Mouse (Mus musculus): ENCODE data around the gene Garnl3. TPM values are rescaled to one million over a fixed set of nuclear protein-coding genes. Genes with fewer than 3 reads are reported as not detected.

Gene Garnl3
- total and polyA plus RNA-seq, 2 experiments from 2014 or later = 49.8 to 114 TPM

DNA sequence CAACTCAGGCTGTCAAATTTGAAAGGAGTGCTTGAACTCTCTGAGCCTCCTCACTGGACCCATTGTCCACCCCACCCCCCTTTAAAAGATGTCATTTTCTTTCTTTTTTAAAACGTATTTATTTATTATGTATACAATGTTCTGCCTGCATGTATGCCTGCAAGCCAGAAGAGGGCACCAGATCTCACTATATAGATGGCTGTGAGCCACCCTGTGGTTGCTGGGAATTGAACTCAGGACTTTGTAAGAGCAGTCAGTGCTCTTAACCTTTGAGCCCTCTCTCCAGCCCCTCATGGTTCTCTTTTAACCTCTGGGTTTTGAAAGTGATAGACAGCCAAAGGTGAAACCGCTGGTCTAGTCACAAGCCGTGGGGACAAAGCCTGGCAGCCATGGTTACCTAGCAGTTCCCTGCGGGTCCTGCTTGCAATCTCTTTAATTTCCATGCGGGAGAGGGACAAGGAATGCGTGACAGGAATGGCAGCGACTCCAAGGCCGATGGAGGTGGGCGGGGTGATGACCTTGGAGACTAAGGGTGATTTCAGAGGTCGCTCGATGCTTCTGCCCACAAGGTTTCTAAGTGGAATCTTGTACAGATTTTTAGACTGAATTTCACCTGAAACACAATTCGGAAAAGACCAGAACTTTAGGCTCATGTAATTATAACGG is 141.2 kb downstream of the Garnl3 start:
- Histone ChIP-seq H3K27ac (ENCODE audit: low read depth, low read length) (no peak overlapping the region), H3K4me3 (ENCODE audit: low read depth, low read length) (no peak overlapping the region), H3K27me3 (ENCODE audit: insufficient read depth, low read length) (no peaks in the 10 kb centered on the region), H3K9ac (no peak overlapping the region), H3K4me2 (ENCODE audit: low read depth) (no peak overlapping the region), H3K4me1 (ENCODE audit: insufficient read depth) (no peaks in the 10 kb centered on the region), H3K36me3 (ENCODE audit: insufficient read depth) (peaks cover 26% of the 10 kb centered on the region; the same call in 1 of the 2 replicates), H3K9me3 (ENCODE audit: low read length) (no peaks in the 10 kb centered on the region)
- WGBS = 64% methylated on average over 13 of the region's 13 CpGs
- TF ChIP-seq CTCF (IDR thresholded peaks at IDR 0.05; ENCODE audit: low read depth) = peak; percentile 66
- DNase-seq (no peak), ATAC-seq (no peak)

DNA sequence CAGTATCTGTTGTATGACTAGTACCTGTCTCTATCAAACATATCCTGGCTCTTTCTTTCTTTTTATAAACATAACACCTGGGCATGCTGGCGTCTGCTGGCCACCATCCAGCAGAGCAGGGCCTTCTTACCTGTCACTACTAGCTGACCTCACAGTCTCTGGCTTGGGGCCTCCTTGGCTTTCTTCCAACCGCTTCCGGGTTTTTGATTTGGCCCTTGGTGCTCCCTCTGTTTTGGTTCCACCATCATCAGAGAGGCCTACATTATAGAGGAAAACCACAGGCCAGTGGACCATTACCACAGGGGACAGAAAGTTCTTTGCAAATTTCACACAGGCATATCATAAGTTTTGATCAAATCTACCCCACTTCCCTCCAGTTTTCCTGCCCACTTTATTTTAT is 142.1 kb downstream of the Garnl3 start:
- no peak for TF ChIP-seq CTCF (IDR thresholded peaks at IDR 0.05; ENCODE audit: low read depth)
- no peak overlapping the region for H3K9ac ChIP-seq
- no peak for ATAC-seq
- no peak for DNase-seq
- 63% methylated on average over 3 of the region's 3 CpGs for WGBS
- no peaks in the 10 kb centered on the region for H3K27me3 ChIP-seq (ENCODE audit: insufficient read depth, low read length)
- no peak overlapping the region for H3K4me3 ChIP-seq (ENCODE audit: low read depth, low read length)
- no peak overlapping the region for H3K27ac ChIP-seq (ENCODE audit: low read depth, low read length)
- no peaks in the 10 kb centered on the region for H3K9me3 ChIP-seq (ENCODE audit: low read length)
- H3K4me1 ChIP-seq (ENCODE audit: insufficient read depth) = no peaks in the 10 kb centered on the region
- peaks cover 20% of the 10 kb centered on the region; the same call in 1 of the 2 replicates for H3K36me3 ChIP-seq (ENCODE audit: insufficient read depth)
- no peak overlapping the region for H3K4me2 ChIP-seq (ENCODE audit: low read depth)

DNA sequence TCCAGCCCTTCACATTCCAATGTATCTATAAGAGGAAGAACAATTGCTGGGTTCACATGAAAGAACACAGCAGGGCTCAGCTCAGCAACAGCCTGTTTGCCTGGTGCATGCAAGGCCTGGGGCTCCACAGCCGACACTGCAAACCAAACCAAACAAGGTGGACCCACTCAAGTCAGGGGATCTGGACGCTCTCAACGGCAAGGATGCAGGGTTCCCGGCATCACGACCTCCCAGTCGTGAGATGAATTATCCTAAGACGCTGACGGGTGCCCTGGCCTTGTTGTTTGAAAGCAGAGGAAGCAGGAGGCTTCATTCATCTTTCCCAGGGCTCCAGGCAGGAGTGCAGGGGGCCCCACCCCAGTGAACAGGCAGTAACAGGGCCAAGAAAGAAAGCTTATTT is 145.6 kb downstream of the Garnl3 start:
- DNase-seq (no peak), ATAC-seq (no peak)
- no peak for TF ChIP-seq CTCF (IDR thresholded peaks at IDR 0.05; ENCODE audit: low read depth)
- Histone ChIP-seq H3K4me1 (ENCODE audit: insufficient read depth) (peaks cover 2% of the 10 kb centered on the region), H3K36me3 (ENCODE audit: insufficient read depth) (peaks cover 10% of the 10 kb centered on the region; the same call in 1 of the 2 replicates), H3K27ac (ENCODE audit: low read depth, low read length) (no peak overlapping the region), H3K4me2 (ENCODE audit: low read depth) (no peak overlapping the region), H3K9me3 (ENCODE audit: low read length) (no peaks in the 10 kb centered on the region), H3K27me3 (ENCODE audit: insufficient read depth, low read length) (no peaks in the 10 kb centered on the region), H3K4me3 (ENCODE audit: low read depth, low read length) (no peak overlapping the region), H3K9ac (no peak overlapping the region)
- 68% methylated on average over 8 of the region's 8 CpGs for WGBS

DNA sequence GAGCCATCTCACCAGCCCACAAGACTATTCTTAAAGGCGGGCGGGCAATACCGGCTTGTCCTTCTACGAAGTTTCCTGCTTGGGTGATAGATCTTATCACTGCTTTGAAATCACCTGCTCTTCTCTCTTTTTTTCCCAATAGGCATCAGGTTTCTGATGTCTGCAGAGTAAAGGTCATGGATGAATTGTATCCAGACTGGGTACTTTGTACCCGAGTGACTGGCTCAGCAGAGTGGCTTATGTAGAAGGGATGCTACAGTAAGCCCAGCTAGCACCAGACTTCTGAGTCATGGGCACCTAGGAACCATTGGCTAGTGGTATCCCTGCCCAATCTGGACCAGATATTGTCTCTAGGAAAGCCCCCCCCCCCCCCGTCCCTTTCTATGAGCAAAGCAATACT is 147.8 kb downstream of the Garnl3 start:
- no peak for TF ChIP-seq CTCF (IDR thresholded peaks at IDR 0.05; ENCODE audit: low read depth)
- WGBS = 61% methylated on average over 6 of the region's 6 CpGs
- no peak overlapping the region for H3K4me2 ChIP-seq (ENCODE audit: low read depth)
- H3K27ac ChIP-seq (ENCODE audit: low read depth, low read length) = no peak overlapping the region
- no peaks in the 10 kb centered on the region for H3K9me3 ChIP-seq (ENCODE audit: low read length)
- H3K27me3 ChIP-seq (ENCODE audit: insufficient read depth, low read length) = no peaks in the 10 kb centered on the region
- peaks cover 4% of the 10 kb centered on the region; the same call in 1 of the 2 replicates for H3K36me3 ChIP-seq (ENCODE audit: insufficient read depth)
- H3K4me3 ChIP-seq (ENCODE audit: low read depth, low read length) = no peak overlapping the region
- peaks cover 8% of the 10 kb centered on the region for H3K4me1 ChIP-seq (ENCODE audit: insufficient read depth)
- no peak overlapping the region for H3K9ac ChIP-seq
- ATAC-seq (no peak), DNase-seq (no peak)

DNA sequence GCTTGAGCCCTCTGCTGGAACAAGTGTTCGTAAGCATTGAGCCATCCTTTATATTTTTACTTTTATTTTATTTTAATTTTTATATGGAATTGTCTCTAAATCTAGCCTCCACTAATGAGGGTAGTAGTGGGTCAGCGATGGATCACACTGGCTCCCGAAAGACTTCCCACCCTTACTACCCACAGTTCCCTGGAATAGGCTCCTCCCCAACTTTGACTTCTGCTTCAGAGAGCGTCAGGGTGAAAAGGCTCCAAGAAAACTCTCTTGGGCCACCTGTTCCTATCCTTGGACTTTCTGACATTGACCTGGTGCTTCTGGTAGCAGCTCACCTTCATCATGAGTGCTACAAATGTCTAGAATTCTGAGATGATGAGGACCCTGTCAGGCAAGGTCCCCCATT is 148.8 kb downstream of the Garnl3 start:
- no peak for TF ChIP-seq CTCF (IDR thresholded peaks at IDR 0.05; ENCODE audit: low read depth)
- no peak overlapping the region for H3K27ac ChIP-seq (ENCODE audit: low read depth, low read length)
- H3K9ac ChIP-seq = no peak overlapping the region
- peak overlapping the region; percentile 79 for H3K4me3 ChIP-seq (ENCODE audit: low read depth, low read length)
- H3K4me2 ChIP-seq (ENCODE audit: low read depth) = peak overlapping the region; percentile 96
- H3K9me3 ChIP-seq (ENCODE audit: low read length) = no peaks in the 10 kb centered on the region
- no peak for ATAC-seq
- peaks cover 4% of the 10 kb centered on the region; the same call in 1 of the 2 replicates for H3K36me3 ChIP-seq (ENCODE audit: insufficient read depth)
- WGBS = 4% methylated on average over 4 of the region's 4 CpGs
- H3K27me3 ChIP-seq (ENCODE audit: insufficient read depth, low read length) = no peaks in the 10 kb centered on the region
- no peak for DNase-seq
- H3K4me1 ChIP-seq (ENCODE audit: insufficient read depth) = peaks cover 8% of the 10 kb centered on the region

DNA sequence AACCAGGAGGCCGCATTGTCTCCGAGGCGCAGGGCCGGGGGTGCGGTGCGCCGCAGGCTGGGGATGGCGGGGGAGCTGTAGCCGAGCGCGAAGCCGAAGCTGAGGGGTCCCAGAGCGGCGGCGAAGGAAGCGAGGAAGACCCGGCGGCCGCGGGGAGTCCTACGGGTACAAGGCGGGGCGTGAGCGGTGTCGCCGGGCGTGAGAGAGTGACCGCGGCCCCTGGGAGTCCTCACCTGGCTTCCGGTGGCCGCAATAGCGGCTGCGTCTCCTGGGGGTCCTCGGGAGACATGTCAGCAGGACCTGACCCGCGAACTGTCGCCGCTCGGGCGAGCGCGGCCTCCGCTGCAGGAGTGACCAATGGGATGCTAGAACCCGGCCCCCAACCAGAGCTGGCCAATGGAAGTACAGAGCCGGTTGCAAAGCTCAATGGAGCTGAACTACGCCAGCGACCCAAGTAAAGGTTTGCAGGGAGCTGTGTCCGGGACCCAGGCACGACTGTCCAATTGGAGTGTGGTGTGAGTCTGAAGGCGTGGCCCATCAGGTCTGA is 149.7 kb downstream of the Garnl3 start, which contains the start of gene Slc2a8:
Slc2a8 (minus strand) TSS at position 359 of the 547 bp plus-strand sequence.
- H3K9me3 ChIP-seq (ENCODE audit: low read length) = no peaks in the 10 kb centered on the region
- ATAC-seq (peak; percentile 98), DNase-seq (peak; percentile 90)
- H3K4me3 ChIP-seq (ENCODE audit: low read depth, low read length) = peak within 1 kb of the TSS; percentile 79
- H3K27me3 ChIP-seq (ENCODE audit: insufficient read depth, low read length) = no peaks in the 10 kb centered on the region
- peaks cover 4% of the 10 kb centered on the region; the same call in 1 of the 2 replicates for H3K36me3 ChIP-seq (ENCODE audit: insufficient read depth)
- H3K4me1 ChIP-seq (ENCODE audit: insufficient read depth) = peaks cover 8% of the 10 kb centered on the region
- peak within 1 kb of the TSS; percentile 69 for H3K27ac ChIP-seq (ENCODE audit: low read depth, low read length)
- WGBS = under 1% methylated on average over 50 of the region's 50 CpGs
- peak within 1 kb of the TSS; percentile 93 for H3K9ac ChIP-seq
- TF ChIP-seq CTCF (IDR thresholded peaks at IDR 0.05; ENCODE audit: low read depth) = no peak
- H3K4me2 ChIP-seq (ENCODE audit: low read depth) = peak within 1 kb of the TSS; percentile 96

DNA sequence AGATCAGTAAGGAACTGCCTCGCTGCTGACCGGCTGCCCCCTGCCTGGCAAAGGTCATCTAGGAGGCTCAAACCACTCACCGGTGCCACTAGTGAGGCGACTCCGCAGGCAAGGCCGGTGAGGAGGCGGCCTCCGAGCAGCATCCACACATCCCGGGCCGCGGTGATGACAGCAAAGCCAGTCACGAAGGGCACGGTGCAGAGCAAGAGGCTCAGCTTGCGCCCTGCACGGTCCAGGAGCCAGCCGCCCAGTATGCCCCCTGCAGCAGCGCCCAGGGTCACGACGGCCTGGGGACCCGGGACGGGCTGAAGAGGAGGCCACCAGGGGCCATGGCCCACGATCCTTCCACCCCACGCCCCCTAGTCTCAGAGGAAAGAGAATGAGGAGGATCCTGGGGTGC is 150.2 kb downstream of the Garnl3 start:
- Histone ChIP-seq H3K4me2 (ENCODE audit: low read depth) (peak overlapping the region; percentile 96), H3K27ac (ENCODE audit: low read depth, low read length) (peak overlapping the region; percentile 69), H3K9ac (peak overlapping the region; percentile 93), H3K4me1 (ENCODE audit: insufficient read depth) (peaks cover 8% of the 10 kb centered on the region), H3K9me3 (ENCODE audit: low read length) (no peaks in the 10 kb centered on the region), H3K4me3 (ENCODE audit: low read depth, low read length) (peak overlapping the region; percentile 79), H3K27me3 (ENCODE audit: insufficient read depth, low read length) (no peaks in the 10 kb centered on the region), H3K36me3 (ENCODE audit: insufficient read depth) (0 out of 2 replicates have a peak, but pooled peaks cover under 1% of the 10 kb centered on the region)
- WGBS = 3% methylated on average over 23 of the region's 23 CpGs
- no peak for TF ChIP-seq CTCF (IDR thresholded peaks at IDR 0.05; ENCODE audit: low read depth)
- DNase-seq = no peak
- peak; percentile 21 for ATAC-seq
